Mouse (Mus musculus): ENCODE results near the gene 1700022I11Rik.

- no peak for TF ChIP-seq POLR2A (IDR thresholded peaks at IDR 0.05; ENCODE audit: control insufficient read depth, extremely low read depth, insufficient read depth, low read length, poor library complexity)
- TF ChIP-seq CTCF (IDR thresholded peaks at IDR 0.05; ENCODE audit: borderline replicate concordance, control insufficient read depth, extremely low read depth, insufficient read depth, low read length, poor library complexity): no peak
Measured at GRCm38 (mm10) chr4:42973868-42974267, 4.5 kb downstream of the 1700022I11Rik start.
